Mouse (Mus musculus) urinary bladder, adult 2 months (tissue): Measurements from ENCODE around the gene Slitrk2. TPM values are rescaled to one million over a fixed set of nuclear protein-coding genes. Genes with fewer than 3 reads are reported as not detected.

Experiments
- DNase-seq: peaks from one replicate; pipeline ENCODE4 v3.0.0; 2022; ENCODE audit warnings: low spot score
- polyA plus RNA-seq: library from polyadenylated mRNA; depleted of rRNA; stranded (reverse); fragments of >200 nt; gene quantifications from 2 replicates; pipeline ENCODE4 v1.2.3, GENCODE M21; 2012; rRNA removed

Slitrk2 gene
- 0.10 and 0.21 TPM in 2 replicates for polyA plus RNA-seq

DNA sequence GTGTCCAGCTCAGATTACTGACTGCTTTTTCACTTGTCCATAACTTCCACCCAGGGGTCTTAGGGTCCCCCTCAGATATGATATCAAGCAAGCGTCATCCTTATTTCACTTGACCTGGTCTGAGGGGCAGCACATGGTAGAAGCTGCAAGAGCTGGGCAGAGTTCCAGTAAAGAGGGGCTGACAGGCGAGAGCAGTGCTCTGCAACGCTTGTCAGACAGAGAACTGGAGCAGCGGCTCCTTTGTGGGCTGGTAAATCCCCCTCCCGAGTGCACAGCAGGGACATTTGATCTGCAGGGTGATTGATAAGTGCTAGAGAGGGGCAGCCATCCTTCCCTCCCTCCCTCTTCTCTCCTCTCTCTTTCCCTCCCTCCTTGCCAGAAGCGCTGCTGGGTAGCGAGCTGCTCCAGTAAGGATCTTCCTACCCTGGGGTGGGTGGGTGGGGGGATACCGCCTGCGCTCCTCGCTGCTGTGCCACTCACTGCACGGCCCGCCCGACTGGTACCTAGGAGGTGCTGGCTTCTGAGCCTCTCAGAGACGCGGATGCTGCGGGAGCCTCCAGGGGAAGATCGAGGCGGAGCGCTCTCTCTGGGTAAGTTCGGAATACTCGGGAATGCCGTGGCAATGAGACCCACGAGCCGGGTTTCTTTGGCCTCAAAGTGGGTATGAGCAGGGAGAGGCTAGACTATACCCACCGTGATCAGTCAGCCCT lies at the start of gene Slitrk2:
Gene Slitrk2, plus strand, starts transcription at position 408 of the 710 bp plus-strand sequence.
- no peak for DNase-seq

DNA sequence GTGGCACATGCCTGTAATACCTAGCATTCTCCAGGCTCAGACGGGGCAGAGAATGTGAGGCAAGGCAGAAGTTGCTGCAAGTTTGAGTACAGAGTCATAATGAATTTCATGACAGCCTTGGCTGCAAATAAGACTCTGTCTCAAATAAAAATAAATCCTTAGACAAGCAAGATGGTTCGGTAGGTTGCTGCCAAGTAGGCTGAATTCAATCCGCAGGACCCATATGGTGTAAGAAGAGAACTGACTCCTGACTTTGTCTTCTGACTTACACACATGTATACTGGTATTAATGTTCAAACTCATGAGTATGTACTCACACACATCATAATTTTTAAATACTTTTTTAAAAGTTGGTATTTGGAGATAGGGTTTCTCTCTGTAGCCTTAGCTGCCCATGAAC lies 43.6 kb upstream of the Slitrk2 start:
- no peak for DNase-seq

DNA sequence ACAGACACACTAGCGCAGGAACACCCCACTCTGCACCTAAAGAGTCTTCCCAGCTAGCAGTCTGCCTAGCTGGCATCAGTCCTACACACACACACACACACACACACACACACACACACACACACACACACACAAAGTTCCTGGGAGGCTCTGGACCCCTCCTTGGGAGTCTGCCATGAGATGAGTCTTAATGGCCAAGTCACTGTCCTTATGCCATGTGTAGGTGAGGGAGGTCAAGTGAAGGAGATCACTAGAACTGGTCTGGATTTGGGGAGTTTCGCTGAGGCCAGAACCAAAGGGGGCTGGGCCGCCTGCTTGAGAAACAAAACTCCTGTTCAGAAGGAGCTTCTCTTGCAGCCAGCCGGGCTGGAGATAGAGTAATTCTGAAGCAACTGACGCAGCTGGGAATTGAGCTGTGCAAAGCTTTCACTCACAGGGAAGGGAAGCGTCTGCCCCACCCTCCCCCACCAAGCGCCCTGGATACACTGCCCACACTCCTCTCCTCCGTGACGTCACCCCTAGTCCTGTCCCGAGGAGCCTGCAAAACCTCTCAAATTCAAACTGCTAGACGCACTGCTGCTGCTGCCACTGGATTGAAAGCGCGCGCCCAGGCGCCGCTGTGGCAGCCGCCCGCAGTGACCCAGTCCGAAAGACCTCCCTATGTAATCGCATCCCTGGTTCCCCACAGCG lies 3.5 kb downstream of the Slitrk2 start:
- no peak for DNase-seq

DNA sequence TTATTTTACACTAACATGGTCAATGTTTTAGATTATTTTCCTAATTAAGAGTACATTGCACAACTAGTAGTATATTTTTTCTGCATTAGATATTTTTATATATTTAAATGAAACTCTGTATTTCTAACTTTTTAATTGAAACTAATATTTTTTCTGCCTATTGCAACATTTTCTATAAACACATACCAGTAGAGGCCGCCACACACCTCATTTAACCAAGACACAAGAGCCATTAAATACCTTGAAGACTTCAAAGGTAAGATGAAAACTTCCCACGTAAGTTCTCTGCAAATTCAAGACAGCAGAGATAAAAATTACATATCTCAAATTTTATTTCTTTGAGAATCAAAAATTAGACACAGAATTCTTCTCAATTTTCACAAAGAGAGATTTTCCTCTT lies 8.2 kb downstream of the Slitrk2 start:
- no peak for DNase-seq

DNA sequence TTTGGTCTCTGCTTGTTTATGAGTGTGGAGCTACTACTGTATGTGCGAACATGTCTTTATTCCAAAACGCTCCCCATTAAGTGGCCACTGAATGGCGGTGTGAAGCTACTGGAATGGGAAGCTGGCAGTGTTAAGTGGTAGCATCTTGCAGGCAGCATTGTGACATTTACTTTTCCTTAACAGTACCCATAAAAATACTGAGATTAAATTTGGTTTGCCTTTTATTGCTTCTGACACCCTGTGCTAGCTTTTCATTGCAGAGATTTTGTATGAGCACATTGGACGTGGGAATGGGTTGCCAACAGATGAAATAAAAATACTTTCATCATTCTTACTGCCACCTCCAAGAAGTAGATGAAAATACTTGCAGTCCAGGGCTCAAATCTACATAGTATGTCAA lies 27.8 kb downstream of the Slitrk2 start:
- no peak for DNase-seq

DNA sequence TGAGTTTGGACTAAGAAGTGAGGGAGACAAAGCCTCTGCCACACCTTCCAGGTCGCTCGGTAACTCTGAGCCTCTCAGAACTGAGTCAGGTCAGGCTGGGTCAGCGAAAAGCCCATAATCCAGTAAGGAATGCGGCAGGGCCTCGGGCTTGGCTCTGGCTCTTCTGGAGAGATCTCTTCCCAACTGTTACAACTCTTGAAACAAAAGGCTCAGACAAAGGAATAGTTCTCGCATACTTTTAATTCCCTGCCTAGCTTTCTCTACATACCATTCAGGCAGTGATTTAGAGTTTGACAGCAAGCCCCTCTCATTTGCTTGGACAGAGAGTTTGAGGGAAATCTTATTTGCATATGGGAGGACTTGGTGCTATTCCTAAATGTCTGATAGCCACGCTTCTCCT lies 29.5 kb downstream of the Slitrk2 start:
- DNase-seq: no peak
